Mouse (Mus musculus) gonadal fat pad, adult 2 months (tissue): ENCODE data around the gene Exoc3l. TPM values are rescaled to one million over a fixed set of nuclear protein-coding genes. Genes with fewer than 3 reads are reported as not detected.
"Not testable (repeated sequence)": the region's sequence is repeated elsewhere in the genome, so short reads cannot be mapped to it uniquely, and the experiment has no call there.

Experiments used
- DNase-seq: peaks from one replicate; pipeline ENCODE4 v3.0.0-alpha.2; 2012; ENCODE audit warnings: low read depth
- polyA plus RNA-seq: library from polyadenylated mRNA; depleted of rRNA; stranded (reverse); fragments of >200 nt; gene quantifications from 2 replicates; pipeline ENCODE4 v1.2.3, GENCODE M21; 2012

Exoc3l gene
- polyA plus RNA-seq, 1 experiment: 9.6 TPM

- DNase-seq: no peak
Observed at GRCm38 (mm10) chr8:105292471-105292870, 3.4 kb downstream of the Exoc3l start.

DNA sequence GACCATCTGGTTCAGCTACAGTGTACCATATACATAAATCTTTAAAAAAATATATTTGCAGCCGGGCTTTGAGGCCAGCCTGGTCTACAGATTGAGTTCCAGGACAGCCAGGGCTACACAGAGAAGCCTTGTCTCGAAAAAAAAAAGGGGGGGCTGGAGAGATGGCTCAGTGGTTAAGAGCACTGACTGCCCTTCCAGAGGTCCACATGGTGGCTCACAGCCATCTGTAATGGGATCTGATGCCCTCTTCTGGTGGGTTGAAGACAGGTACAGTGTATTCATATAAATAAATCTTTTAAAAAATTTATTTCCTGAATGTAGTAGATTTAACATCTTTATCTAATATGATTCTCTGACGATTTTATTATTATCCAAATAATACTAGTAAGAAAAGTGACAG lies 4.1 kb downstream of the Exoc3l start:
- not testable (repeated sequence) for DNase-seq

- not testable (repeated sequence) for DNase-seq
Observed at GRCm38 (mm10) chr8:105291364-105291763, 4.5 kb downstream of the Exoc3l start.

- DNase-seq: no peak
Observed at GRCm38 (mm10) chr8:105290554-105291314, 5.2 kb downstream of the Exoc3l start.

DNA sequence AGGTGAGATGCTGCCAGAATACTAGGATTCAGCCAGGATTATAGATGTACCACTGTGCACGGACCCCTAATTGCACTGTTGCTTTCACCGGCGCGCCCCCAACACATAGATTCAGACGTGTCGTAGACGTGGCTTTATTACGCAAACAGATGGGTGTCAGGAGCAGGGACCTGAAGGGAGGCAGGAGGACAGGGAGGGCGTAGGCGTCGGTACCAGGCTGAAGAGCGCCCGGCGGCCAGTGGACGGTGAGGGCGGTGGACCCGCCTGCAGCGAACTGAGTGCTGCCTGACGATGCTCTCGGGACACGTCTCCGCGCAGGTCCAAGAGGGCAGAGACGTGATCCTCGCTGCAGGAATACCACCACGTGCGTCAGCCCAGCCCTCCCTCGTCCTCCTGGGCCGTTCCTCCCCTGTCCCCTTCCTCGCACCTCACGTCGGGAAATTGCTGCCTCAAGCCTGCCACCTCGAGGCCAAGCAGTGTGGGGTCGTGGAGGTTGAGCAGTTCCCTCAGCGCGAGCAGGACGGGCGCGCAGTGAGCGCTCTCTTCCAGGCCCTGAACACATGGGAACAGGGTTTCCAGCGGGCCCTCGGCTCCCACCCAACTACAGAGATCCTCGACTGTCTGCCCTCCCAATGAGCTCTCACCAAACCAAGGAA lies 6.0 kb downstream of the Exoc3l start, which contains the start of gene 4931428F04Rik:
4931428F04Rik (minus strand) TSS at position 60 of the 656 bp plus-strand sequence.
- no peak for DNase-seq

DNA sequence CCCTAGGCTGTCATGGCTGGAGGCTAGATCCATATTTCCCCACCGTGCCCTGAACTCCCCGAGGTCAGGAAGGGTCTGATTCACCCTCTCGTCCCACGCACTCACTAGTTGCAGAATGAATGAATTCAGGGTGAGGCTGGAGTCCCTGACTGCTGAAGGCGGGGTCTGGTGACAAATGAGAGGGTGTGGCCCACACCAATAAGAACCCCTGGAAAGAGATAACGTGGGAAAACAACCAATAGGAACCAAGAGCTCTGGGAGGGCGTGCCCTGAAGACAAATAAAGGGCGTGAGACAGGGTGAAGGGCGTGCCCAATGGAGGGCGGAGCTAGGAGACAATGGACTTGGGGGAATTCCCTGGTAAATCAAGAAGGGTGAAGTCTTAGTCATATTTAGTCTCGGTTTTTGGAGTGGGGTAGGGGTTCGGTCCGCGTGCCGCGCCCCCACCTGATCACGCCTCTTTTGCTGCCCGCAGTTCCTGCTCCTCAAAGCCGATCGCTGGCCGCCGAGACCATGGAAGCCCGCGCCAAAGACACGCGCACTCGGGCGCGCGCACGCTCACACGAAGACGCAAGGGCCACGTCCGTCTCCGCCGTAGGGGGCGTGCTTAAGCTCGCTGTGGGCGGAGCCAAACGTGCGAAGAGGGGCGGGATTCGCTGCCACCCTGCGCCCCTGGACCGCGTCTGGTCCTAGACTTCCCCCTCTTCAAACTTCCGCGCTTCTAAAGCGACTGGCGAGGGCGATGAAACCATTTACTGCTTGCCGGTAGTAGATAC lies 6.8 kb downstream of the Exoc3l start:
- DNase-seq: no peak

DNA sequence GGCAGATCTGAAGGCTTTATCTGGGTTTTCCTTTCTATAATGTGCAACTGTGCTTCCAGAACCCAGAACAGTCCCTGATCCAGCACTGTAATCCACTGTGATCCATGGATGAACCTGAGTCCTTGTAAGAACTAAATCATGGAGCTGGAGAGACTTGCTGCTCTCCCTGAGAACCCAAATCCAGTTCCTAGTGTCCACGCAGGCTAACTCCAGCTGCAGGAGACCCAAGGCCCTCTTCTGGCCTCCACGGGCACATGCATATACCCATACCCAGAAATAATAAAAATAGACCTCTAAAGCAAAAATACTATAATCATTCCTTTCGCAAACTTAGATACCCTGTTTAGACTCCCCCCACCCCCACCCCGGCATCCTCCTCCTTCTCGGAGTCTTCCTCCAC lies 7.7 kb downstream of the Exoc3l start:
- no peak for DNase-seq

GRCm38 (mm10) chr8:105286907-105287306 lies 9.0 kb downstream of the Exoc3l start:
- no peak for DNase-seq

DNA sequence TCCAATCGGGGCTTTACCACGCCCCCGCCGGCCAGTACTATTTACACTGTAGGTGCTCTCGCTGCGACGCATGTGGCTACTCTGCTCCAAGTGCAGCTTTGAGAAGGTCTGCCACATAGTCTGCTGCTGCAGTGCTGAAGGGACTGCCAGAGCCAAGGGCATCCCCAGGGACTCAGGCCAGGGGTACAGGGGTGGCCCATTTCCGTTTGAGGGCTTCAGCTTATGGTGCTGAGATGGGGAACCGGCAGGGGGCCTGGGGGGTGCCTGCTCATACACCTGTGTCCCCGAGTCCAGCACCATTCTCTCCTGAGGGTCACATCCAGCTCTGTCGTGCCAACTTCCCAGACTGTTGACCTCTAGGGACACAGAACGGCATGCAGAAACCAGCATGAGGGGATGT lies 10.4 kb downstream of the Exoc3l start:
- DNase-seq: no peak

DNA sequence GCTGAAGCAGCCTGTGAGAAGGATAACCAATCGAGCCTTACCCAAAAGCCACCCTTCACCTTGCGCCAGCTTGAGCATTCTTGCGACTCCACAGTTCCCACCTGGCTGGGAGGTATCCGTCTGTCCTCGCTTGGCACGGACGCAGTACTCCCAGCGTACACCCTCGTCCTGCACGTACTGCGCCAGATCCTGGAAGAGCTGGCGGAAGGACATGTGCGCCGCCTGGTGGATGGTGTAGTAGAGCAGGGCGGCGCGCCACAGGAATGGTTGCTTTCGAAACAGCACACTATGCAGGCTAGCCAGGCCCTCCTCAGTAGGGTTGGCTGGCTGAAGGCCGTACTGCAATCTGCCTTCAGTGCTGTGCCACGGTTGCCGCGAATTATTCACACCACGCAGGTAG lies 12.8 kb downstream of the Exoc3l start:
- DNase-seq: no peak

DNA sequence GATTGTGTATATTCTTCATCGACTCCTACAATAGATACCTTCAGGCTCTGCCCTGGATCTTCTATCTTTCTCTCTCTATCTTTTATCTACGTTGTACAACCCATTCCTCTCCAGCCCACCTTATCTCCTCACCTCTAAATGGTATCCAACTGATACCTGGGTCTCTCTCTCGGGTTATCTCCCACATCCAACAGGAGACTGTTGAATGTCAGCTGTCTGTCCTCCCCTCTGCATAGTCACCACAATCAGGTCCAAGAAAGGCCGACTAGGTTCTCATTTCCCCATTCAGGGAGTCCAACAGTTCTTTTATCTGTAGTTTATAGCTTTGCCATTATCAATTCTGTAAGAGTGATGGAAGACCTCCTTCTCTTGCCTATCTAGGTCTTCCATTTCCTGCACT lies 13.7 kb downstream of the Exoc3l start:
- DNase-seq: no peak

GRCm38 (mm10) chr8:105281821-105282220 lies 14.1 kb downstream of the Exoc3l start:
- DNase-seq: no peak

DNA sequence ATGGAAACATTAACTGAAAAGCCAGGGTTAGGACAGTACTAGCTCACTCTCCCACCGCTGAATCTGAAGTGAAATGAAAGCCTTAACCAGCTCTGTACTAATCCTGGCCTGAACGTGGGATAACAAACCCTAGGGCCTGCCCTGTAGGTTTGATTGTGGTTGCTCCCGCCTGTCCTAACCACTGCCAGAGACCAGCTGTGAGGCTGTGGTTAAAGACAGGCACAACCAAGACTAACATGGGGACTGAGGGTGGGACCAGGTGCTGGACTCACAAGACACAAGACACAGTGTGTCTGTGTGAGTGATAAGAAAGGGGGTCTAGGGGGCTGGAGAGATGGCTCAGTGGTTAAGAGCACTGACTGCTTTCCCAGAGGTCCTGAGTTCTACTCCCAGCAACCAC lies 15.3 kb downstream of the Exoc3l start:
- DNase-seq: no peak

- no peak for DNase-seq
Observed at GRCm38 (mm10) chr8:105278911-105279334, 17.0 kb downstream of the Exoc3l start.

DNA sequence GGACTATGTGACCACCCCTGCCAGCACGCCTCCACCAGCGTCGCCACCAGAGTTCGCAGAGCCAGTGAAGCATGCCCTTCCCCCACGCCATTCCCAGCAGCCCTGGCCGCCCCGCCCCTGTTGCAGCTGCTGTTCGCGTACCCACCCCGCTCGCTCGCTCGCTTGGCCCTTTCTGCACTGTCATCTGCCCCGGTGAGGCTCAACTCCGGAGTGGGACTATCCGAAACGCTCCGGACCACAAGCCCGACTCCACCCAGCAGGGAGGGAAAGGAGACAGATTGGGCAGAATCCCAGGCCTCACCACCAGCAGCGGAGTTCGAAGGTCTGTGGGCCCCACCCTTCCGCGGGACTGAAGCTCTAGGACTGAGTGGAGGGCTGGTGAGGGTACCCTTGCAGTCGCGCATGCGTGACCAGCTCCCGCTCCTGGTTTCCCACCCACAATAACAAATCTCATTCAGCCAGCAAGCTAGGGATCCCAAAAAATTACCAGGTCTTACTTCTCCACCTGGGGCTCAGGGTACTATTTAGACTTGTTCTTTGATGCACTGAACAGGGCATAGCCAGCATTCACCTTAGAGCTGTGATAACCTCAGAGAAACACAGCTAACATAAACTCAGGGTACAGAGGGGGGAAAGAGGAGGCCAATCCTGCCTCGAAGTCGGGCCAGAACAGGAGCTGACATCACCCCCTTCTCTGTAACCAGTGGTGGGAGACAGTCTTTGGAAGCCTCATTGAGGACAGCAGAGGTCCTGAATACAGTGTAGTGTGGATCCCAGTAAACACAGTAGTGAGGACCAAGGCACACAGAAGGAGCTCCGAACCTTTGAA lies 19.4 kb downstream of the Exoc3l start:
- DNase-seq: no peak

DNA sequence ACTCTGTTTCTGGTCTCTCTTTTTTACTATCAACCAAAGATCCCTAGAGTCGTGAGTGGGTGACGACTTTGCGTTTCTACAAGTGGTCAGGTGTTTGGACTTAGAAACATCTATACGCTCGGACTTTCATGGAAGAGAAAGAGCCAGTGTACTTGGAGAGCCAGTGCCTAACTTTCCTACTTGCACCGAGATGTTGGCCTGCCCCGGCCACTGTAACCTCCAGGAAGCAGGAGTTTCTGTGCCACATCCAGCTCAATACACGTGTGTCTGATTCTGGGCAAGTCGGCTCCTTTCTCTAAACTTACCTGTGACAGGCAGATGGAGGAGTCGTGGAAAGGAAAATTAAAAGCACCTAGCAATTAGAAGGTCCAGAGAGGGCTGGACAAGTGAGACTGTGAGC lies 20.1 kb downstream of the Exoc3l start, which contains the start of gene Nol3:
Nol3 (plus strand) TSS at position 301 of the 400 bp plus-strand sequence.
- no peak for DNase-seq

DNA sequence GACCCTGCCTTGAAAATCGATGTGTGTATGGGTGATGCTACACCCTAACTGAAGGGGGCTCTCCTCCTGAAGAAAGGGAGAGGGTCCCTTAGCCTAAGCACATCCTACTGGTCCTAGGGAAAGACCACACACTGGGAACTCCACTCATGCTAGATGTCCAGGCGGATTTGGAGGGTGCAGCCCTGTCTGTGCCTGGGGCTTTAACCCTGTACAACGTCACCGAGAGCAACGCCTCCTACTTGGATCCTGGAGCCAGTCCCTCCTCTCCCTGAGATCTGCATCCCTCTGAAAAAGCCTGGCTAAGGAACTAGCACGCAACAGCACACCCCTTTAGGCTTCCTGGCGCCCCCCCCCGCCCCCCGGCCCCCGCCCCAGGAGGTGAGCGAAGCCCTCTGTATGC lies 20.5 kb downstream of the Exoc3l start:
- DNase-seq: no peak

DNA sequence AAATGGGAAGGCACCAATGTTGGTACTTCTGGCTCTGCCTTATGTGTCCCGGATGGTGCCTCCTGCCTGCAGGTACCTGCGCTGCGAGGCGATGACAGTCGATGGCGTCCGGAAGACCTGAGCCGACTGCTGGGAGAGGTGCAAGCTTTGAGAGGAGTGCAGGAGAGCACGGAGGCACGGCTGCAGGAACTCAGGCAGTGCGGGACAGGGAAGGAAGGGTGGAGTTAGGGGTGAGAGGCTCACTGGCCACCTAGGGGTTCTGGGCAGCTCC lies 25.1 kb downstream of the Exoc3l start:
- no peak for DNase-seq

GRCm38 (mm10) chr8:105270101-105270915 lies 25.6 kb downstream of the Exoc3l start:
- no peak for DNase-seq

GRCm38 (mm10) chr8:105269461-105269947 lies 26.4 kb downstream of the Exoc3l start, which contains the start of gene Hsf4:
Gene Hsf4, plus strand, starts transcription at chr8:105269801.
- no peak for DNase-seq

DNA sequence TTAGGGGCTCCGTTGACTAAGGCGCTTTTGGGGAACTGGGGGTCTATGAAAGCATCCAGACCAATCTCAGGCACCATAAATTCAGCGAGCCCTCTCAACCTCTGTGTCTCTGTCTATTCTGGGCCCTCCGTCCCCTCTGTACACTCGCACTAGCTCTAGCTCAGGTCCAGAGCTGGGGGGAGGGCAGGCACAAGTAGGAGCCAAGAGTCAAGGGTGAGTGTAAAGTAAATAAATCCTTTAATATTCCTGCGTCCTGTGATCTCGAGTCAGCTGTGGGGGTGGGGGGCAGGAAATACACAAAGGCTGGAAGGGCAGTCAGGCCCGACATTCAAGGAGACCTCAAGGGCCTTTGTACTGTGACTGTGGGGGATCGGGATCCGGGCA lies 26.8 kb downstream of the Exoc3l start:
- DNase-seq: no peak
